Mouse (Mus musculus) liver, adult 10 weeks (tissue): Measurements from ENCODE around the gene Phox2b. TPM values are rescaled to one million over a fixed set of nuclear protein-coding genes. Genes with fewer than 3 reads are reported as not detected.

Experiments
- polyA plus RNA-seq: library from polyadenylated mRNA; stranded (reverse); fragments of 350-450 nt; fragmentation: Illumina TruSeq; extraction: RNeasy Lipid Tissue Mini Kit (QIAGEN cat#74804); gene quantifications from one replicate; pipeline ENCODE4 v1.2.3, GENCODE M21; 2014; ENCODE audit warnings: low read depth, low replicate concordance

Gene Phox2b
- polyA plus RNA-seq = not detected

DNA sequence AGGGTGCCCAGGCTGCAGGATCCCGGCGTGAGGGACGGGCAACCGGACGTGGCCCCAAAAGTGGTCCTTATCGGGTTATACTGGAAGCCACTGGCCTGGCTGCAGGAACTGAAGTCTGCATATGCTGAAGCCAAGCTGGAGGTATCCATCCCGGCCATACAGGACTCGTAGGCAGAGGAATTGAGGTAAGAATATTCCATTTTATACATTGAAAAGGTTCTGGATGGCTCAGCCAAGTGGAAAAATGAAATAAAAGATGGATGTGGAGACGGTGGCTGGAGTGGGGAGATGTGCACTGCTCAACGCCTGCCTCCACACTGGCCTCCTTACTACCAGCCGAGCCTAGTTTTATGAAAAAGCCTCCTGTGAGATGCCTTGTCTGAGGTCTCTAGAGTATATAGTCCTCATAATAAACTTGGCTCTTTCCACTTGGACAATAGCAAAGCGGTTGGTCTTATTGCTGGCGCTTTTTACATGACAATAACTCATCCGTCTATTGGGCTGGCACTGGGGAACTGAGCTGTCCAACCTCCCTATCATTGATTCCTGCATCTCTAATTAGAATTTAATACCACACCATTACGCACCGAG lies at the start of gene Phox2b:
Gene Phox2b (minus strand): TSS at position 569 of the 591 bp plus-strand sequence.

Other genes starting within 250 kb of the Phox2b start
- 163 TPM for gene Tmem33, start 161.3 kb upstream of the Phox2b start, polyA plus RNA-seq
- 100 TPM for gene Slc30a9, start 207.7 kb upstream of the Phox2b start, polyA plus RNA-seq